In the genomic region with DNA sequence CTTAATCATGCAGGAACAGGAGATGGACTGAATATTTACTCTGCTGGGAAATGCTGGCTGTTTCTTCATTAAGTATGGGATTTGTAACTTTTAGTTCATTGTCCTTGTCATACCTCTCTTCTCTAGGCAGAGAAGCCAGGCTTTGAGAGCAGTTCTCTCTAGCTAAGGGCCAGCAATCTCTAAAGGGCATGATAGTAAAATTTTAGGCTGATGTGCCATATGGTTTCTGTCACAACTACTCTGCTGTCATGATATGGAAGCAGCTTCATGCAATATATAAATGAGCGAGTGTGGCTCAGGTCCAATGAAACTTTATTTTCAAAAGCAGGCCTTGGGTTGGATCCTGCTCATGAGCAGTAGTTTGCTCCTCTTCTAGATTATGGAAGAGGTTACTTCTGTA, we compare ENCODE assay signal across 21 mouse cellular contexts.
"Had no signal": no experiment of that assay in that cellular context is flagged by ENCODE, and none has a peak within 500 bp of the region (broad histone marks: within the 10 kb centered on the region; RNA-seq: fewer than 3 reads in every experiment).

No protein-coding gene starts in this region.

- H3K27me3 ChIP-seq: forebrain, embryonic 15.5 days; hindbrain, embryonic 13.5 days; hindbrain, embryonic 15.5 days; limb, embryonic 13.5 days; limb, embryonic 15.5 days had no signal

- H3K27ac ChIP-seq: forebrain, embryonic 15.5 days; hindbrain, embryonic 13.5 days; hindbrain, embryonic 15.5 days; hindbrain, postnatal 0 days; kidney, postnatal 0 days; limb, embryonic 13.5 days; limb, embryonic 15.5 days had no signal

- H3K9me3 ChIP-seq: forebrain, embryonic 15.5 days; hindbrain, embryonic 15.5 days; limb, embryonic 13.5 days; limb, embryonic 15.5 days had no signal

- ATAC-seq: forebrain, embryonic 15.5 days; forebrain, postnatal 0 days; hindbrain, postnatal 0 days; intestine, embryonic 16.5 days had no signal

- H3K4me3 ChIP-seq: forebrain, embryonic 15.5 days; hindbrain, embryonic 13.5 days; hindbrain, embryonic 15.5 days; limb, embryonic 13.5 days; limb, embryonic 15.5 days had no signal

- H3K9ac ChIP-seq: forebrain, embryonic 15.5 days; forebrain, postnatal 0 days; hindbrain, embryonic 13.5 days; hindbrain, embryonic 15.5 days; limb, embryonic 13.5 days; limb, embryonic 15.5 days had no signal

- H3K4me2 ChIP-seq: forebrain, embryonic 15.5 days; heart, embryonic 11.5 days; hindbrain, embryonic 13.5 days; hindbrain, embryonic 15.5 days; limb, embryonic 13.5 days; limb, embryonic 15.5 days had no signal

- DNase-seq: forebrain, postnatal 0 days; gastrocnemius, postnatal 14 days; gastrocnemius, postnatal 36 days; heart, adult 18-20 months; heart, postnatal 10 days; kidney, adult 11 months; kidney, adult 2 months; kidney, adult 9 months; kidney, postnatal 25 days; layer of hippocampus, adult 9-11 months; layer of hippocampus, postnatal 36 days; left cerebral cortex, postnatal 4 days had no signal

- H3K4me1 ChIP-seq: forebrain, embryonic 15.5 days; hindbrain, embryonic 13.5 days; hindbrain, embryonic 15.5 days; limb, embryonic 13.5 days; limb, embryonic 15.5 days had no signal

- H3K36me3 ChIP-seq: forebrain, embryonic 15.5 days; hindbrain, embryonic 13.5 days; hindbrain, embryonic 15.5 days; limb, embryonic 13.5 days; limb, embryonic 15.5 days had no signal
